Mouse (Mus musculus) liver, embryonic 11.5 days (tissue): ENCODE results near the gene Slc2a10. TPM values are rescaled to one million over a fixed set of nuclear protein-coding genes. Genes with fewer than 3 reads are reported as not detected.

Experiments
- polyA plus RNA-seq: library from polyadenylated mRNA; unstranded; fragments of >200 nt; fragmentation: Nextera tagmentation; extraction: Ambion mirVana; gene quantifications from 2 replicates; pipeline ENCODE4 v1.2.1, GENCODE M21; 2014

The Slc2a10 gene
- polyA plus RNA-seq, 1 experiment from 2014 or later: 1.6 TPM

Other genes with a start within 250 kb of the Slc2a10 start
- 53.0 and 64.4 TPM in 2 replicates for gene Slc35c2, start 215.9 kb upstream of the Slc2a10 start, polyA plus RNA-seq
- 36.4 and 42.4 TPM in 2 replicates for gene Elmo2, start 177.3 kb upstream of the Slc2a10 start, polyA plus RNA-seq
- 0.07 and 0.29 TPM in 2 replicates for gene Zfp663, start 135.1 kb upstream of the Slc2a10 start, polyA plus RNA-seq
- gene Zfp334, start 115.5 kb upstream of the Slc2a10 start, polyA plus RNA-seq: 5.9 and 6.1 TPM in 2 replicates
- 2.2 and 2.5 TPM in 2 replicates for gene Ocstamp, start 103.4 kb upstream of the Slc2a10 start, polyA plus RNA-seq
- gene Slc13a3, start 30.6 kb upstream of the Slc2a10 start, polyA plus RNA-seq: 2.9 and 4.0 TPM in 2 replicates
- gene Trp53rka, start 10.5 kb upstream of the Slc2a10 start, polyA plus RNA-seq: 28.8 and 31.4 TPM in 2 replicates
- 0.66 and 1.2 TPM in 2 replicates for gene Eya2, start 91.2 kb downstream of the Slc2a10 start, polyA plus RNA-seq